Mouse (Mus musculus) cortical plate, adult 2 months (tissue): ENCODE measurements around the gene Dtx4. TPM values are rescaled to one million over a fixed set of nuclear protein-coding genes. Genes with fewer than 3 reads are reported as not detected.

Experiments used
- H3K27ac ChIP-seq: fragments of 200-500 bp; 2 replicates; pipeline ENCODE4 v1.5.1; 2012; ENCODE audit warnings: low read length, control low read depth, inconsistent platforms; ENCODE audit not compliant: insufficient read depth
- H3K4me1 ChIP-seq: fragments of 200-500 bp; 2 replicates; pipeline ENCODE4 v1.6.1; 2011; ENCODE audit warnings: low read length; ENCODE audit not compliant: control insufficient read depth, insufficient read depth
- H3K4me3 ChIP-seq: fragments of 200-500 bp; 2 replicates; pipeline ENCODE4 v1.5.1; 2011; ENCODE audit warnings: mild to moderate bottlenecking, low read length, control low read depth; ENCODE audit not compliant: insufficient read depth
- CTCF ChIP-seq: fragments of 200-500 bp; IDR thresholded peaks from 2 replicates; pipeline ENCODE4 v1.5.1; 2011; ENCODE audit warnings: mild to moderate bottlenecking, control low read depth, low read length; ENCODE audit not compliant: insufficient read depth; ENCODE audit errors: extremely low read depth
- POLR2A ChIP-seq: fragments of 200-500 bp; IDR thresholded peaks from 2 replicates; pipeline ENCODE4 v1.6.1; 2011; ENCODE audit warnings: mild to moderate bottlenecking, low read length, control low read depth; ENCODE audit not compliant: insufficient read depth; ENCODE audit errors: extremely low read depth
- polyA plus RNA-seq: library from polyadenylated mRNA; depleted of rRNA; stranded (reverse); fragments of >200 nt; gene quantifications from 2 replicates; pipeline ENCODE4 v1.2.3, GENCODE M21; 2012

Dtx4 gene
- polyA plus RNA-seq, 1 experiment = 20.8 TPM

GRCm38 (mm10) chr19:12487511-12488204 lies 13.6 kb downstream of the Dtx4 start:
- Histone ChIP-seq H3K4me3 (no peak overlapping the region), H3K27ac (no peak overlapping the region), H3K4me1 (peaks cover 9% of the 10 kb centered on the region; the same call in 1 of the 2 replicates)
- TF ChIP-seq CTCF = no peak
- TF ChIP-seq POLR2A = no peak

- Histone ChIP-seq H3K27ac (peak overlapping the region; percentile 44; the same call in 1 of the 2 replicates), H3K4me3 (no peak overlapping the region), H3K4me1 (peaks cover 9% of the 10 kb centered on the region; the same call in 1 of the 2 replicates)
- TF ChIP-seq POLR2A (no peak), CTCF (no peak)
Measured at GRCm38 (mm10) chr19:12486875-12487274, 14.4 kb downstream of the Dtx4 start.

GRCm38 (mm10) chr19:12485631-12486030 lies 15.6 kb downstream of the Dtx4 start:
- Histone ChIP-seq H3K4me3 (no peak overlapping the region), H3K27ac (no peak overlapping the region), H3K4me1 (peaks cover 9% of the 10 kb centered on the region; the same call in 1 of the 2 replicates)
- TF ChIP-seq POLR2A (no peak), CTCF (no peak)

- H3K27ac ChIP-seq = no peak overlapping the region
- H3K4me1 ChIP-seq = peaks cover 9% of the 10 kb centered on the region; the same call in 1 of the 2 replicates
- no peak overlapping the region for H3K4me3 ChIP-seq
- TF ChIP-seq CTCF = no peak
- no peak for TF ChIP-seq POLR2A
Measured at GRCm38 (mm10) chr19:12485223-12485622, 16.0 kb downstream of the Dtx4 start.

GRCm38 (mm10) chr19:12484210-12484609 lies 17.0 kb downstream of the Dtx4 start:
- TF ChIP-seq CTCF = no peak
- no peak for TF ChIP-seq POLR2A
- peak overlapping the region; percentile 52; the same call in 1 of the 2 replicates for H3K27ac ChIP-seq
- H3K4me1 ChIP-seq = peaks cover 7% of the 10 kb centered on the region; the same call in 1 of the 2 replicates
- H3K4me3 ChIP-seq = no peak overlapping the region

GRCm38 (mm10) chr19:12483782-12484181 lies 17.5 kb downstream of the Dtx4 start:
- Histone ChIP-seq H3K4me1 (peaks cover 7% of the 10 kb centered on the region; the same call in 1 of the 2 replicates), H3K4me3 (no peak overlapping the region), H3K27ac (no peak overlapping the region; the same call in 1 of the 2 replicates)
- no peak for TF ChIP-seq CTCF
- no peak for TF ChIP-seq POLR2A

- Histone ChIP-seq H3K4me3 (no peak overlapping the region), H3K4me1 (peaks cover 8% of the 10 kb centered on the region; the same call in 1 of the 2 replicates), H3K27ac (no peak overlapping the region)
- no peak for TF ChIP-seq CTCF
Measured at GRCm38 (mm10) chr19:12478369-12478768, 22.9 kb downstream of the Dtx4 start.

- TF ChIP-seq POLR2A = no peak
- TF ChIP-seq CTCF = no peak
Measured at GRCm38 (mm10) chr19:12476721-12477270, 24.5 kb downstream of the Dtx4 start.

GRCm38 (mm10) chr19:12475380-12476250 lies 25.6 kb downstream of the Dtx4 start:
- H3K4me3 ChIP-seq = no peak overlapping the region
- H3K4me1 ChIP-seq = peaks cover 8% of the 10 kb centered on the region; the same call in 1 of the 2 replicates
- TF ChIP-seq POLR2A (peak; percentile 57; the same call in 1 of the 2 replicates), CTCF (no peak)
- peak overlapping the region; percentile 32 for H3K27ac ChIP-seq

More at GRCm38 (mm10) chr19:12476721-12477270, 24.5 kb downstream of the Dtx4 start:
- Histone ChIP-seq H3K4me1 (peaks cover 8% of the 10 kb centered on the region; the same call in 1 of the 2 replicates), H3K4me3 (no peak overlapping the region), H3K27ac (0 out of 2 replicates have a peak overlapping the region, but pooled peaks have one; percentile 48)
